Mouse (Mus musculus) myocyte (in vitro differentiated cells): ENCODE measurements around the gene Olfr56. TPM values are rescaled to one million over a fixed set of nuclear protein-coding genes. Genes with fewer than 3 reads are reported as not detected.
"Not testable (repeated sequence)": the region's sequence is repeated elsewhere in the genome, so short reads cannot be mapped to it uniquely, and the experiment has no call there.

Source experiments
- H3K27me3 ChIP-seq: one replicate; pipeline ENCODE4 v1.6.1; 2011; ENCODE audit not compliant: control insufficient read depth, insufficient read depth, insufficient read length
- H3K36me3 ChIP-seq: one replicate; pipeline ENCODE4 v1.6.1; 2011; ENCODE audit not compliant: control insufficient read depth, insufficient read depth
- H3K4me2 ChIP-seq: one replicate; pipeline ENCODE4 v1.6.1; 2011; ENCODE audit warnings: low read depth, control low read depth
- H3K4me3 ChIP-seq: one replicate; pipeline ENCODE4 v1.5.1; 2011; ENCODE audit warnings: mild to moderate bottlenecking, control low read depth, moderate library complexity
- H3K79me2 ChIP-seq: one replicate; pipeline ENCODE4 v1.6.1; 2011; ENCODE audit not compliant: control insufficient read depth, insufficient read depth
- H3ac ChIP-seq: one replicate; pipeline ENCODE4 v1.6.1; 2011; ENCODE audit not compliant: control insufficient read depth, insufficient read length
- CEBPB ChIP-seq: IDR thresholded peaks from 2 replicates; pipeline ENCODE4 v1.6.1; 2011; ENCODE audit warnings: mild to moderate bottlenecking, moderate library complexity; ENCODE audit not compliant: poor library complexity, insufficient read depth, severe bottlenecking
- E2F4 ChIP-seq: IDR thresholded peaks from one replicate; pipeline ENCODE4 v1.6.1; 2011; ENCODE audit warnings: mild to moderate bottlenecking, control low read depth, moderate library complexity; ENCODE audit not compliant: insufficient read depth
- MAX ChIP-seq: IDR thresholded peaks from one replicate; pipeline ENCODE4 v1.6.1; 2011; ENCODE audit warnings: low read depth, mild to moderate bottlenecking, control low read depth
- MYOD1 ChIP-seq, 3 experiments: IDR thresholded peaks; one replicate each; pipeline ENCODE4 v1.6.1; 2011; ENCODE audit warnings: control low read depth in 2 of 3, low read depth in 2 of 3, mild to moderate bottlenecking in 2 of 3, moderate library complexity in 1 of 3; ENCODE audit not compliant: insufficient read length in 2 of 3, control insufficient read depth in 1 of 3
- MYOG ChIP-seq, 3 experiments: IDR thresholded peaks; one replicate each; pipeline ENCODE4 v1.6.1; 2011; ENCODE audit warnings: control low read depth in 2 of 3, low read depth in 2 of 3, mild to moderate bottlenecking in 2 of 3; ENCODE audit not compliant: insufficient read length in 2 of 3, control insufficient read depth in 1 of 3, insufficient read depth in 1 of 3
- POLR2A ChIP-seq: IDR thresholded peaks from one replicate; pipeline ENCODE4 v1.6.1; 2011; ENCODE audit warnings: low read depth, mild to moderate bottlenecking, control low read depth, moderate library complexity; ENCODE audit not compliant: insufficient read length
- POLR2AphosphoS2 ChIP-seq: IDR thresholded peaks from one replicate; pipeline ENCODE4 v1.6.1; 2011; ENCODE audit warnings: low read depth, control low read depth; ENCODE audit not compliant: insufficient read length
- REST ChIP-seq: IDR thresholded peaks from one replicate; pipeline ENCODE4 v1.6.1; 2011; ENCODE audit warnings: mild to moderate bottlenecking, control low read depth, moderate library complexity; ENCODE audit not compliant: insufficient read depth, insufficient read length
- SRF ChIP-seq: IDR thresholded peaks from one replicate; pipeline ENCODE4 v1.6.1; 2011; ENCODE audit warnings: low read depth; ENCODE audit not compliant: control insufficient read depth, insufficient read length
- TCF12 ChIP-seq: IDR thresholded peaks from one replicate; pipeline ENCODE4 v1.6.1; 2011; ENCODE audit warnings: mild to moderate bottlenecking, control low read depth; ENCODE audit not compliant: poor library complexity, insufficient read depth, severe bottlenecking
- TCF3 ChIP-seq: IDR thresholded peaks from one replicate; pipeline ENCODE4 v1.6.1; 2011; ENCODE audit warnings: low read depth, control low read depth; ENCODE audit not compliant: insufficient read length
- USF1 ChIP-seq: IDR thresholded peaks from one replicate; pipeline ENCODE4 v1.6.1; 2011; ENCODE audit warnings: low read depth, mild to moderate bottlenecking, control low read depth, moderate library complexity
- polyA plus RNA-seq: library from polyadenylated mRNA; unstranded; fragments of >200 nt; fragmentation: generic; extraction: Trizol; gene quantifications from one replicate; pipeline ENCODE4 v1.2.1, GENCODE M21; 2012; ENCODE audit warnings: missing spikeins

Gene Olfr56
- polyA plus RNA-seq, 1 experiment: 0.05 TPM

DNA sequence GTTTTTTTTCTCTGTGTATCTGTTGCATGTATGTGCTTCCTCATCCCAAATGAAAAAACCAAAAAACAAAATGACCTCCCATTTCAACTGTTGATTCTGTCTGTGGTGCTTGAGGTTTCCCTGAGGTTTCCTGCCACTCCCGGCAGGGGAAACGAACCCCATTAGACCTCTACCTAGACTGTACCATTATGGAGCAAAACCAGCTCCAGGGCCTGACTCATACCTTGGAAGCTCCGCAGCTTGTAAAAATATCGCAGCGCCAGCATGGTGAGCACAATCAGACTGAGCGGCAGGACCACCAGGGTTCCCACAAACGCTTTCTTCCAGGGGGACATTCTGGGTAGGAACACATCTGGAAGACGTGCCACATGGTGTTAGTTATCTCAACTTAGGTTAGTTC lies 196.7 kb downstream of the Olfr56 start:
- no peak overlapping the region for H3K4me3 ChIP-seq
- no peak overlapping the region for H3K4me2 ChIP-seq
- H3K79me2 ChIP-seq: no peaks in the 10 kb centered on the region

DNA sequence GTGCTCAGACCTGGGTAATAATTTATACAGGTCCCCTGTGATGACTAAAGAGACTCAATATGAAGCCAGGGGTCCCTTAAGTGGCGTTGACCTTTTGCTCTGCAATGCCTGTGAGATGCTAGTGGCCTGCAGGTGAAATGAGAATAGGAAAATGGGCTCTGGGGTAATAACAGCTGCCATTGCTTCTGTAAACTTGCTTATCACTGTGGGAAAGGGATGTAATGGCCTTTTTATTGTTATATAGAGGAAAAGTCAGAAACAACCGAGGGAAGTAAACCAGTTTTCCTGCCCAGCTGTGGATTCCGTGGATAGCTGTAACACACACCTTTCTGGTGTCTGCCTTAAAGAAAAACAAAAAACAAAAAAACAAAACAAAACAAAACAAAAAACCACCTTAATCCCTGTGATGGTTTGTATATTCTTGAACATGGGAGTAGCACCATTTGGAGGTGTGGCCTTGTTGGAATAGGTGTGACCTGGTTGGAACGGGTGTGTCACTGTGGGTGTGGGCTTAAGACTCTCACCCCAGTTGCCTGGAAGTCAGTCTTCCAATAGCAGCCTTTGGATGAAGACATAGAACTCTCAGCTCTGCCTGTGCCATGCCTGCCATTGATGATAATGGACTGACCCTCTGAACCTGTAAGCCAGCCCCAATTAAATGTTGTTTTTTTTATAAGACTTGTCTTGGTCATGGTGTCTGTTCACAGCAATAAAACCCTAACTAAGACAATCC lies 197.5 kb downstream of the Olfr56 start:
- H3K27me3 ChIP-seq: peaks cover 24% of the 10 kb centered on the region
- H3ac ChIP-seq, H3K79me2 ChIP-seq, H3K36me3 ChIP-seq, H3K4me3 ChIP-seq, H3K4me2 ChIP-seq: not testable (repeated sequence)

More for the DNA sequence above, 196.7 kb downstream of the Olfr56 start:
- no peak for TF ChIP-seq TCF12
- TF ChIP-seq MYOG (IDR thresholded peaks at IDR 0.05; ENCODE audit: control insufficient read depth in 1 of 3, insufficient read depth in 1 of 3, insufficient read length in 2 of 3, low read depth in 2 of 3): no peak
- no peak for TF ChIP-seq MAX
- no peak for TF ChIP-seq SRF
- TF ChIP-seq TCF3: no peak
- TF ChIP-seq MYOD1 (IDR thresholded peaks at IDR 0.05; ENCODE audit: control insufficient read depth in 1 of 3, insufficient read length in 2 of 3, low read depth in 2 of 3): no peak
- no peak for TF ChIP-seq POLR2A
- no peak for TF ChIP-seq E2F4
- no peak for TF ChIP-seq CEBPB
- no peak for TF ChIP-seq USF1
- TF ChIP-seq POLR2AphosphoS2: no peak
- no peak for TF ChIP-seq REST
- no peak overlapping the region for H3ac ChIP-seq
- H3K36me3 ChIP-seq: no peaks in the 10 kb centered on the region
- H3K27me3 ChIP-seq: peaks cover 29% of the 10 kb centered on the region

GRCm38 (mm10) chr11:49183172-49183571 lies 204.5 kb downstream of the Olfr56 start:
- Histone ChIP-seq H3ac (no peak overlapping the region), H3K36me3 (no peaks in the 10 kb centered on the region), H3K4me2 (no peak overlapping the region), H3K4me3 (no peak overlapping the region), H3K79me2 (no peaks in the 10 kb centered on the region), H3K27me3 (peaks cover 25% of the 10 kb centered on the region)
- TF ChIP-seq USF1 (no peak), REST (no peak)

Other genes with a start within 250 kb of the Olfr56 start
- gene Rack1, start 178.6 kb upstream of the Olfr56 start, polyA plus RNA-seq: 2,993 TPM
- gene Trim41, start 161.5 kb upstream of the Olfr56 start, polyA plus RNA-seq: 31.3 TPM
- 5.4 TPM for gene Trim7, start 152.7 kb upstream of the Olfr56 start, polyA plus RNA-seq
- 13.2 TPM for gene Gm12184, start 152.2 kb upstream of the Olfr56 start, polyA plus RNA-seq
- gene Irgm1, start 107.2 kb upstream of the Olfr56 start, polyA plus RNA-seq: 6.9 TPM
- gene Gm5431, start 76.7 kb upstream of the Olfr56 start, polyA plus RNA-seq: not detected
- gene Psme2b, start 32.7 kb upstream of the Olfr56 start, polyA plus RNA-seq: 11.3 TPM
- gene 9930111J21Rik1, start 509 bp downstream of the Olfr56 start, polyA plus RNA-seq: 1.1 TPM
- gene Gm12185, start 13.3 kb downstream of the Olfr56 start, polyA plus RNA-seq: 0.10 TPM
- 0.04 TPM for gene Tgtp1, start 15.3 kb downstream of the Olfr56 start, polyA plus RNA-seq
- 1.4 TPM for gene 9930111J21Rik2, start 72.4 kb downstream of the Olfr56 start, polyA plus RNA-seq
- 0.16 TPM for gene Tgtp2, start 85.3 kb downstream of the Olfr56 start, polyA plus RNA-seq
- gene Ifi47, start 97.7 kb downstream of the Olfr56 start, polyA plus RNA-seq: 1.00 TPM
- gene Olfr1396, start 136.0 kb downstream of the Olfr56 start, polyA plus RNA-seq: not detected
- not detected for gene Olfr1395, start 163.4 kb downstream of the Olfr56 start, polyA plus RNA-seq
- gene Olfr1394, start 175.5 kb downstream of the Olfr56 start, polyA plus RNA-seq: not detected
- gene Btnl9, start 208.3 kb downstream of the Olfr56 start, polyA plus RNA-seq: not detected
- 5.6 TPM for gene Zfp62, start 224.4 kb downstream of the Olfr56 start, polyA plus RNA-seq